Mouse (Mus musculus) heart, adult 11 months (tissue): Measurements from ENCODE around the gene Gpx4.

Experiments
- DNase-seq: peaks from one replicate; pipeline ENCODE4 v3.0.0; 2022

Gpx4 gene

DNA sequence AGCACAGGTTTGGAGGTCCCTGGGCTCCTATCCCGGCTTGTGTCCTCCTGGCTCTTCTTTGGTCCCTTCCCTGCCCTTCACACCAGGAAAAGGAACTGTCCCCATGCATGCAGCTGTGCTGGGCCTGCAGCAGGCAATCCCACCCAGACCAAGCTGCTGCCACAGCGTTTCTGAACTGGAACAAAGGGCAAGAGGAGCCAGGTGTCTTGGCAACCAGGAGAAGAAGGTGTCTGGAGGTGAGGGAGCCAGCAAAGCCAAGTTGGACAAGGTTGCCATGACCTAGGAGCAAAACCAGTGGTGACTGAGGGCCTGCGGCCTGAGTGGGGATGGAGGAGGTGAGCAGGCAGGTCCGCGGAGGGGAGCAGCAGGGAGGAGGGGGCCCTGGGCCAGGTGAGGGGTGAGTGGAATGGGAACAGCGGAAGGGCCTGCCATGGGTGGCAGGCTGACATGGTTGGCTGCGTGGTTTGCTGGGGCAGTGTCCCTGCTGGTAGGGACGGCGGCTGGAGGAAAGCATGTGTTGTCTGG lies at the start of gene Gpx4:
Gpx4 (plus strand) TSS at position 126 of the 525 bp plus-strand sequence.
- DNase-seq: no peak

DNA sequence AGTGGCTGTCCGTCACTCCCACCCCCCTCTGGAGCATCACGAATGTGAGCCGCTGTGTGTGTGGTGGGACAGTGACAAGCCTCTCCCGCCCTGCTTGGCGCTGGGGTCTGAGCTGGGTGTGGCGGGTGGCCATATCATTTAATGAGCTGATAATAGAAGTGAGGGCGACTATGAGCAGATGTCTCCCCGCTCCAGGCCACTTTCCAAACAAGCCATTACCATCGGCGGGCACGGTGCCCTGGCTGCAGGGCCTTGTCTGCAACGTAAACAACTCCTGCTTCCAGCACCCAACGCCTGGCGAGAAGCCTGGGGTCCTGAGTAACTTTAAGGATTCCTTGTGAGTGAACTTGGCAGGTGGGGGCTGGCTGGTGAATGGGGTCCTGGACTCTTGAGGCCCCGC lies 49.1 kb upstream of the Gpx4 start:
- peak; percentile 96 for DNase-seq

GRCm38 (mm10) chr10:80001945-80002344 lies 45.0 kb upstream of the Gpx4 start:
- no peak for DNase-seq

- peak; percentile 94 for DNase-seq
Observed at GRCm38 (mm10) chr10:80002829-80003228, 44.1 kb upstream of the Gpx4 start.

GRCm38 (mm10) chr10:80003374-80004232 lies 43.4 kb upstream of the Gpx4 start:
- peak; percentile 97 for DNase-seq

GRCm38 (mm10) chr10:80004233-80004705 lies 42.7 kb upstream of the Gpx4 start:
- DNase-seq: no peak

GRCm38 (mm10) chr10:80011740-80012139 lies 35.2 kb upstream of the Gpx4 start:
- peak; percentile 92 for DNase-seq

GRCm38 (mm10) chr10:80013609-80014008 lies 33.4 kb upstream of the Gpx4 start:
- DNase-seq: peak; percentile 92

GRCm38 (mm10) chr10:80014484-80015290 lies 32.3 kb upstream of the Gpx4 start:
- peak; percentile 94 for DNase-seq

GRCm38 (mm10) chr10:80015583-80015982 lies 31.4 kb upstream of the Gpx4 start:
- DNase-seq: peak; percentile 92

- DNase-seq: peak; percentile 98
Observed at GRCm38 (mm10) chr10:80016511-80016910, 30.5 kb upstream of the Gpx4 start, which contains the start of gene Arhgap45. Gene Arhgap45, plus strand, starts transcription at chr10:80016653.

GRCm38 (mm10) chr10:80016931-80017330 lies 30.0 kb upstream of the Gpx4 start:
- DNase-seq: peak; percentile 93

DNA sequence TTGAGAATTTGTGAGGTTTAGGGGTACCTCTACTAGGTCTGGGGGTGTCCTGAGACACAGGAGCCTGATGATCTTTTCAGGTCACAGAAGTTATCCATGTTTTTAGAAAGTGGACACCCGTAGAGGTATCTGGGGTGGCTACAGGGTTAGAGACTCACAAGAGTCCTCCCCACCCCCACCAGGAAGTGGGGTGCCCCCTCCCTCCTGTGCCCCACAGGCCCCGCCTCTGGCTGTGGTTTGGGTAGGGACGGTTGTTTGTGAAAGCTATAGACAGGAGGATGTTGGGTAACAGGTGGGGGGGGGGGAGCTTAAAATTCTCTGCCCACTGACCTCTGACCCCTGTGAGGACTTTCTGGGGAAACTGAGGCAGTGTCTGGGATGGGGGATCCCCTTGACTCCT lies 29.6 kb upstream of the Gpx4 start:
- peak; percentile 98 for DNase-seq

DNA sequence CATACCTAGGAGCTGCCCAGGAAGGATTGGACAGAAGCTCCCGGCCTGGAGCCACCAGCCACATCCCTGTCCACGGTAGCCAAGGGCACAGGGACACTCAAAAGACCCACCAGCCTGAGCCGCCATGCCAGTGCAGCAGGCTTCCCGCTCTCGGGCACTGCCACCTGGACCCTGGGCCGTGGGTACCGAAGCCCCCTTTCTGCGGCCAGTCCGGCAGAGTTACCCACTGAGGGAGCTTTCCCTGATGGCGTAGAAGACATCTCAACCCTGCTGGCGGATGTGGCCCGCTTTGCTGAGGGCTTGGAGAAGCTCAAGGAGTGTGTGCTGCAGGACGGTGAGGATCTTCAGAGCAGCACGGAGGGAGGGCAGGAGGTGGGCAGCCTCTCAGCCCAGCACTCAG lies 29.2 kb upstream of the Gpx4 start:
- peak; percentile 93 for DNase-seq

GRCm38 (mm10) chr10:80018739-80019297 lies 28.1 kb upstream of the Gpx4 start:
- peak; percentile 97 for DNase-seq

- peak; percentile 97 for DNase-seq
Observed at GRCm38 (mm10) chr10:80019471-80020131, 27.4 kb upstream of the Gpx4 start.

- DNase-seq: no peak
Observed at GRCm38 (mm10) chr10:80020191-80020590, 26.8 kb upstream of the Gpx4 start.

DNA sequence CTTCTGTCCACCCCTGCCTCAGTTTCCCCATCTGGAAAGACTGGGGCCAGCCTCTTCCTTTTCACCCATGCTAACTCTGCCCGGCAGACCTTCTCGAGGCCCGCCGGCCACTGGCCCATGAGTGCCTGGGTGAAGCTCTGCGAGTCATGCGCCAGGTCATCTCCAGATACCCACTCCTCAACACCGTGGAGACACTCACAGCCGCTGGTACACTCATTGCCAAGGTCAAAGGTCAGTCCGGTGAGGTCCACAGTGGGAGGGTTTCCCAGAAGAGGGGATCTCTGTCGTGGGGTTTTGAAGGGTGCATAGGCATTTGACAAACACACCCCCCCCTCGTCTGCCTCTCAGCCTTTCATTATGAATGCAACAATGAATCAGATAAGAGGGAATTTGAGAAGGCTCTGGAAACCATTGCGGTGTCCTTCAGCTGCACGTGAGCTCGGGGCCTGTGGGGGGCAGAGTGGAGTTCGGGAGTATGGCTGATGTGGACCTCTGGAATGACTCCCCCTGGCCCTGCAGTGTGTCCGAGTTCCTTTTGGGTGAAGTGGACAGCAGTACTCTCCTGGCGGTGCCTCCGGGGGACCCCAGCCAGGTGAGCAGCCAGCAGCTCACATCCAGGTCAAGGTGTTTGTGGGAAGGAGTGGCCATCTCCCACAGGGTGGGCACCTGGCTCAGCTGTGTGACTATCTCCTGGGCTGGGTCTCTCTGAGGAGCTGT lies 26.2 kb upstream of the Gpx4 start:
- peak; percentile 92 for DNase-seq

GRCm38 (mm10) chr10:80021320-80021641 lies 25.7 kb upstream of the Gpx4 start:
- peak; percentile 93 for DNase-seq

GRCm38 (mm10) chr10:80022164-80022563 lies 24.8 kb upstream of the Gpx4 start:
- DNase-seq: no peak

DNA sequence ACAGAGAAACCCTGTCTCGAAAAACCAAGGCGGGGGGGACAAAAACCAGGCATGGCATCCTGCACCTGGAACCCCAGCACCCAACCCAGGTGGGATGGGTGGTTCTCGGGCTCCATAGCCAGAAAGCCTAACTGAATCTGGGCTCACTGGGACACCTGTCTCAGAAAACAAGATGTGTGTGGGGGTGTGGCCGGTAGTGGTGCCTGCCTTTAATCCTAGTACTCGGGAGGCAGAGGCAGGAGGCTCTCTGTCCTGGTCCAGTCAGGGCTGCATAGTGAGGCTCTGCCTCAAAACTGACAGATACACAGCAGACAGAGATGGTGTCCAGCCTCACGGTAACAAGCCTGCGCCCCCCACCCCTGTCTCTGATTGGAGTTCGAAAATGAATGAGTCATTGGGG lies 24.2 kb upstream of the Gpx4 start:
- DNase-seq: no peak

- DNase-seq: no peak
Observed at GRCm38 (mm10) chr10:80023758-80024157, 23.2 kb upstream of the Gpx4 start.
